Mouse (Mus musculus) heart, adult 2 months (tissue): ENCODE results near the gene Rbfox2. TPM values are rescaled to one million over a fixed set of nuclear protein-coding genes. Genes with fewer than 3 reads are reported as not detected.

Experiments used
- DNase-seq, 2 experiments: peaks; one replicate each; pipeline ENCODE4 v3.0.0; 2021
- H3K27ac ChIP-seq: fragments of 200-600 bp; 2 replicates; pipeline ENCODE4 v1.8.1; 2022
- H3K27me3 ChIP-seq: fragments of 200-500 bp; 2 replicates; pipeline ENCODE4 v1.6.1; 2012; ENCODE audit warnings: mild to moderate bottlenecking, low read length, inconsistent platforms, mixed read lengths; ENCODE audit not compliant: control insufficient read depth, insufficient read depth
- H3K36me3 ChIP-seq: fragments of 200-500 bp; 2 replicates; pipeline ENCODE4 v1.6.1; 2012; ENCODE audit warnings: low read length, inconsistent platforms; ENCODE audit not compliant: control insufficient read depth, insufficient read depth
- H3K4me1 ChIP-seq: fragments of 200-500 bp; 2 replicates; pipeline ENCODE4 v1.6.1; 2011; ENCODE audit warnings: low read length; ENCODE audit not compliant: control insufficient read depth, insufficient read depth
- H3K4me3 ChIP-seq: fragments of 200-600 bp; 2 replicates; pipeline ENCODE4 v1.8.1; 2022
- H3K79me2 ChIP-seq: fragments of 200-500 bp; replicated peaks from 2 replicates; pipeline ENCODE4 v1.6.1; 2012; ENCODE audit warnings: mild to moderate bottlenecking, inconsistent platforms, low read length, moderate library complexity, mixed read lengths; ENCODE audit not compliant: control insufficient read depth, insufficient read depth
- H3K9ac ChIP-seq: fragments of 200-500 bp; 2 replicates; pipeline ENCODE4 v1.6.1; 2012; ENCODE audit warnings: low read depth, mild to moderate bottlenecking, control low read depth, inconsistent platforms, low read length, mixed read lengths
- CTCF ChIP-seq: fragments of 200-600 bp; IDR thresholded peaks from 2 replicates; pipeline ENCODE4 v1.8.1; 2022; ENCODE audit warnings: antibody characterized with exemption, mild to moderate bottlenecking, moderate library complexity
- EP300 ChIP-seq: fragments of 200-500 bp; IDR thresholded peaks from 2 replicates; pipeline ENCODE4 v1.6.1; 2011; ENCODE audit warnings: low read depth, low read length, control low read depth; ENCODE audit not compliant: insufficient read depth
- POLR2A ChIP-seq: fragments of 200-500 bp; IDR thresholded peaks from 2 replicates; pipeline ENCODE4 v1.6.1; 2011; ENCODE audit warnings: mild to moderate bottlenecking, low read depth, low read length, control low read depth; ENCODE audit not compliant: insufficient read depth
- WGBS: fragments of 180-500 bp; shearing (Covaris S2); methylation state at CpG from one replicate; pipeline ENCODE4 v1.1.7; 2018; 5-methylcytosine and 5-hydroxymethylcytosine counted together
- intact Hi-C: fragments of 180-260 bp; cut with DNase I; formaldehyde crosslinking; loops from one replicate; pipeline ENCODE4 v1.15.1; 2025
- polyA plus RNA-seq: library from polyadenylated mRNA; depleted of rRNA; stranded (reverse); fragments of >200 nt; gene quantifications from 2 replicates; pipeline ENCODE4 v1.2.3, GENCODE M21; 2012
- total RNA-seq, 2 experiments: library from RNA; stranded (reverse); gene quantifications; 2 replicates each; pipeline ENCODE4 v1.2.3; 2021

The Rbfox2 gene
- total and polyA plus RNA-seq, 3 experiments, result 86.0 to 110 (median 106) TPM

DNA sequence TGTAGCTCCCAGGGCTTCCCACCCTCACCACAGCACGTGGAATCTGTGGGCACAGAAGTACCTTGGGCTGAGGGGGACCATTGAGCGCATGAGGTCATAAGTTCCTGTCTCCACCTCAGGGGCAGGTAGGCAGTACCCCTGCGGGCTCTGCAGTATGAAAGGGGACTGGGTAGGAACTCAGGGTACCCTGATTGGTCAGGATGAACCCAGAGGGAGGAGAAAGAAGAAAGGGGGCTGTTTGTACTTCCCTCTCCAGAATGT is 250.1 kb downstream of the Rbfox2 start:
- no peak overlapping the region for H3K9ac ChIP-seq

GRCm38 (mm10) chr15:77056001-77056790 is 250.6 kb downstream of the Rbfox2 start:
- H3K9ac ChIP-seq, result no peak overlapping the region

More for the DNA sequence above, 250.1 kb downstream of the Rbfox2 start:
- WGBS, result 53% methylated on average over 3 of the region's 3 CpGs
- Histone ChIP-seq H3K27ac (no peak overlapping the region), H3K27me3 (no peaks in the 10 kb centered on the region), H3K4me1 (peaks cover 4% of the 10 kb centered on the region), H3K79me2 (no peaks in the 10 kb centered on the region), H3K36me3 (no peaks in the 10 kb centered on the region), H3K4me3 (no peak overlapping the region)
- DNase-seq, result no peak
- intact Hi-C loops, result no loop called here
- TF ChIP-seq POLR2A, result no peak
- TF ChIP-seq CTCF, result no peak
- no peak for TF ChIP-seq EP300

GRCm38 (mm10) chr15:77054611-77055175 is 252.1 kb downstream of the Rbfox2 start:
- no peaks in the 10 kb centered on the region for H3K79me2 ChIP-seq
- WGBS, result 63% methylated on average over 5 of the region's 5 CpGs
- intact Hi-C loops, result no loop called here
- H3K36me3 ChIP-seq, result no peaks in the 10 kb centered on the region
- no peak overlapping the region for H3K27ac ChIP-seq
- DNase-seq, result no peak
- TF ChIP-seq EP300 (no peak), CTCF (no peak), POLR2A (no peak)
- H3K4me1 ChIP-seq, result peaks cover 4% of the 10 kb centered on the region
- H3K4me3 ChIP-seq, result no peak overlapping the region
- H3K9ac ChIP-seq, result no peak overlapping the region
- no peaks in the 10 kb centered on the region for H3K27me3 ChIP-seq

More at GRCm38 (mm10) chr15:77056001-77056790, 250.6 kb downstream of the Rbfox2 start:
- intact Hi-C loops, result no loop called here
- Histone ChIP-seq H3K27ac (no peak overlapping the region), H3K4me1 (peaks cover 4% of the 10 kb centered on the region), H3K4me3 (no peak overlapping the region), H3K27me3 (no peaks in the 10 kb centered on the region), H3K36me3 (no peaks in the 10 kb centered on the region), H3K79me2 (no peaks in the 10 kb centered on the region)
- no peak for DNase-seq
- no peak for TF ChIP-seq POLR2A
- TF ChIP-seq EP300, result no peak
- TF ChIP-seq CTCF, result no peak
- WGBS, result 37% methylated on average over 6 of the region's 6 CpGs

GRCm38 (mm10) chr15:77053021-77053420 is 253.8 kb downstream of the Rbfox2 start:
- Histone ChIP-seq H3K27ac (no peak overlapping the region), H3K79me2 (no peaks in the 10 kb centered on the region), H3K27me3 (no peaks in the 10 kb centered on the region), H3K9ac (no peak overlapping the region), H3K36me3 (no peaks in the 10 kb centered on the region), H3K4me3 (no peak overlapping the region), H3K4me1 (peaks cover 4% of the 10 kb centered on the region)
- whole genome bisulfite sequencing, result 95% methylated on average over 1 of the region's 1 CpGs
- DNase-seq, result no peak
- intact Hi-C loops, result no loop called here
- TF ChIP-seq EP300 (no peak), POLR2A (no peak)

- Histone ChIP-seq H3K27me3 (no peaks in the 10 kb centered on the region), H3K9ac (no peak overlapping the region), H3K4me3 (no peak overlapping the region), H3K4me1 (peaks cover 4% of the 10 kb centered on the region), H3K79me2 (no peaks in the 10 kb centered on the region), H3K27ac (no peak overlapping the region), H3K36me3 (no peaks in the 10 kb centered on the region)
- intact Hi-C loops, result no loop called here
- DNase-seq, result no peak
- TF ChIP-seq CTCF (no peak), POLR2A (no peak), EP300 (no peak)
- WGBS, result 47% methylated on average over 1 of the region's 1 CpGs
These were observed 254.6 kb downstream of the Rbfox2 start for GRCm38 (mm10) chr15:77052176-77052575.

DNA sequence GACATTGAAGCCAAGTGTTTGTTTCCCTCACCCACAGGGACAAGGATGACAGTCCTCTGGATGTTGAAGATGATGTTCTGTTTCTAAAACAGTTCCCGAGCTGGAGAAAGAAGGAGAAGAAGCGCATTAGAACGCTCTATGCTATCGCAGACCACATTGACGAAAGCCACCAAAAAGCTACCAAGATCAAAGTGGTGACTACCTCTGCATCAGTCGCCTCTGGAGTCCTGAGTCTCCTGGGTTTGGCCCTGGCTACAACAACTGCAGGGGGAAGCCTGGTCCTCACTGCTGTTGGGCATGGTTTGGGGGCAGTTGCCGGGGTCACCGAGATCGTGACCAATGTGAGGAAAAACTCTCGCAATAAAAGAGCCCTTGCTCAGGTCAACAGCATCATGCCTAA is 256.2 kb downstream of the Rbfox2 start, which contains the start of gene Mb:
Gene Mb (minus strand): TSS at position 101 of the 400 bp plus-strand sequence.
- no peak for TF ChIP-seq CTCF
- no peak for TF ChIP-seq POLR2A
- no peak for TF ChIP-seq EP300
- no peaks in the 10 kb centered on the region for H3K79me2 ChIP-seq
- H3K36me3 ChIP-seq, result no peaks in the 10 kb centered on the region
- WGBS, result 91% methylated on average over 10 of the region's 10 CpGs
- peaks cover 4% of the 10 kb centered on the region for H3K4me1 ChIP-seq
- no peak within 1 kb of the TSS for H3K4me3 ChIP-seq
- H3K9ac ChIP-seq, result no peak within 1 kb of the TSS
- no peak for DNase-seq
- no peaks in the 10 kb centered on the region for H3K27me3 ChIP-seq
- no peak within 1 kb of the TSS for H3K27ac ChIP-seq
- intact Hi-C loops, result no loop called here
